Mouse (Mus musculus) layer of hippocampus, adult 9-11 months (tissue): Measurements from ENCODE around the gene Cntnap5c.
A peak's percentile ranks its signal among the peaks of the same experiment; 100 is the strongest.
"Not testable (repeated sequence)": the region's sequence is repeated elsewhere in the genome, so short reads cannot be mapped to it uniquely, and the experiment has no call there.

Experiments used
- DNase-seq: peaks from one replicate; pipeline ENCODE4 v3.0.0; 2022

Cntnap5c gene

DNA sequence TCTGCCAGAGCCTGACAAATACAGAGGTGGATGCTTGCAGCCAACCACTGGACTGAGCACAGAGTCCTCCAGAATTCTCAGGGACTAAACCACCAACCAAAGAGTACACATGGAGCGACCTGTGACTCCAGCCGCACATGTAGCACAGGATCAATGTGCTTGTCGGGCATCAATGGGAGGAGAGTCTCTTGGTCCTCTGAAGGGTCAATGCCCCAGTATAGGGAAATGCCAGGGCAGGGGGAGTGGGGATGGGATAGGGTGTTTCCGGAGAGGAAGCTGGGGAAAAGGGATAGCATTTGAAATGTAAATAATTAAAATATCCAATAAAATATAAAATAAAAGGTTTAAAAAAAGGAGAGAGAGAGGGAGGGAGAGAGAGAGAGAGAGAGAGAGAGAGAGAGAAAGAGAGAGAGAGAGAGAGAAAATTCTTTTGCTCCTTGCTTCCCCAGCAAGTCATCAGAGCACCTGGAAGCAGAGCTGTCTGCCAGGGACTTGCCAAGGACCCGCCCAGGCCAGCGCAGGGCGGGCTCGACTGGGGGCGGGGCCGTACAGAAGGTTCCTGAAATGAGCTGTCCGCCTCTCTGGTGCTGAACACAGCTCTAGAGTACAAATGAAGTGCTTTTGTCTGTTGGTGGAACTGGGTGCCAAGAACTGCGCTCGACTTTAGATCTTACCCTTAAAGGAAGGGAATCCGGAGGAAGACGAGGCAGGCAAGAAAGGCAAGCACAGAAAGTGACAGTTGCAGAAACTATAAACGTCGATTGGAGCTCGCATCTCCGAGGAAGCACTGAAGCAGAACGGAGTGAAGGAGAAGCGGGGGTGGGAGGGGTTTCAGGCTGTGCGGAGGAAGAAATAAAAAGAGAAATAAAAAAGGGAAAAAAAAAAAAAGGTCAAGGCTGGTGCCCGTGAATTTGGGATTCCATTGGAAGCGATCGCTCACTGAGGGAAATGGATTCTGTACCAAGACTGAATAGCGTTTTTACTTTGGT lies at the start of gene Cntnap5c:
Cntnap5c (plus strand) TSS at position 949 of the 989 bp plus-strand sequence.
- DNase-seq, result peak; percentile 45

DNA sequence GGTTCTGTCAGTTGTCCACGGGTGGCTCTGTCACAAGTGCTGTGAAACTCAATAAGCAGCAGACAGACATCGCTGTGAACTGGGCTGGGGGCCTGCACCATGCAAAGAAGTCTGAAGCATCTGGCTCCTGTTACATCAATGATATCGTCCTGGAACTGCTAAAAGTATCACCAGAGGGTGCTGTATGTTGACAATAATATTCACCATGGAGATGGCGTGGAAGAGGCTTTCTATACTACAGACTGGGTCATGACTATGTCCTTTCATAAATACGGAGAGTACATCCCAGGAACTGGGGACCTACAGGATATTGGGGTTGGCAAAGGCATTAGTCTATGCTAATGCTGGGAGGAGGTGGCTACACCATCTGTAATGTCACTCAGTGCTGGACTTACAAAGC lies 27.3 kb upstream of the Cntnap5c start, which contains the start of gene Gm21834:
Gm21834 (minus strand) TSS at position 101 of the 400 bp plus-strand sequence.
- DNase-seq, result no peak

DNA sequence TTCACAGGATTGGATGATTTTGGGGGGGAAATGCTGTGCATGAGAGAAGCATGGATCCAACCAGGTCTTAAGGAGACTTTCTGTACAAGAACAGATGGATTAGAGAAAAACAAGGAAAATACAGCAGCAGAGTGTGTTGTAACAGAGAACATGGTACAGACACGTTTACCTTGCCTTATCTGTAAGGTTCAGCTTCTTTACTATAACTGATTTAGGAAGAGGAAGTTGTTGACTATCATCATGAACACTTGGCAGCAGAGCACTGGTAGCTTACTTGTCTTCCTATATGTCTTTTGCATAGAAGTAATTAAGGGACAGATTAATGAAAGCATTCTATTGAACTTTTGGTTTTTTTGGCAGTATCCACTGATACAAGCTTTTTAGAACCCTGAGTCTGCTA lies 11.3 kb upstream of the Cntnap5c start:
- no peak for DNase-seq

DNA sequence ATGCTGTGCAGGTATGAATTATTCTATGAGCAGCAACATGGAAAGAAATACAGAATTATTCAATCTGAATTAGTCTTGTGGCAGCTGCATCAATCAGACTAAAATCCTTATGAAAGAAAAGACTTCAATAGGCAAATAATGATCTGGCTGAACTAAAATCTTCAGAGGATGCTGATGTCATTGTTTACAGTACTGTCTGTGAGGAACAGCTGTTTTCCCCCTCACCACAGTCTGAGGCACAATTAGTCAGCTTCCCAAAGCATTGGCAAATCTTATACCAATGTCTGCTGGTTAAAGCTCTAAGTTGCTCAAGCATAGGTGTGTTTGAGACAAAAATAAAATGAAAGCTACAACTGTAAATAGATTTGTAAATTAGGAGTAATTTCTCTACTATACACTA lies 2.1 kb upstream of the Cntnap5c start:
- peak; percentile 11 for DNase-seq

DNA sequence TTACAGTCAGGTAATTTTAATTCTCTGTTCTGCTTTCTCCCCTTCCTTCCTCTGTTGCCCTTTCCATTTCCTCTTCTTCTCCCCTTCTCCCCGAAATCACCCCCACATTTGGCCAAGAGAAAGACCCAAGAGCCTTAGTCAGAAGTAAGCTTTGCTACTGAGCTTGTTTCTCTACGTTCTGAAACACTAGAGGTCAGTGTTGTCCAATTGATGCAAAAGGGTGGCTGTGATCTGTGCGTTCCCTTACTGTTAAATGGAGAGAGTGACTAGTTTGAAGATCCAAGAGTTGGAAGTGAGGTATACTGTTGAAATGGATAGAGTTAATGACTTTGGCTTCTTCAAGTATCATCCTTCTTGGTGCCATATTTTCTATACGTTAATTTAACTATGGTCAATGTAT lies 1.5 kb downstream of the Cntnap5c start:
- peak; percentile 9 for DNase-seq

DNA sequence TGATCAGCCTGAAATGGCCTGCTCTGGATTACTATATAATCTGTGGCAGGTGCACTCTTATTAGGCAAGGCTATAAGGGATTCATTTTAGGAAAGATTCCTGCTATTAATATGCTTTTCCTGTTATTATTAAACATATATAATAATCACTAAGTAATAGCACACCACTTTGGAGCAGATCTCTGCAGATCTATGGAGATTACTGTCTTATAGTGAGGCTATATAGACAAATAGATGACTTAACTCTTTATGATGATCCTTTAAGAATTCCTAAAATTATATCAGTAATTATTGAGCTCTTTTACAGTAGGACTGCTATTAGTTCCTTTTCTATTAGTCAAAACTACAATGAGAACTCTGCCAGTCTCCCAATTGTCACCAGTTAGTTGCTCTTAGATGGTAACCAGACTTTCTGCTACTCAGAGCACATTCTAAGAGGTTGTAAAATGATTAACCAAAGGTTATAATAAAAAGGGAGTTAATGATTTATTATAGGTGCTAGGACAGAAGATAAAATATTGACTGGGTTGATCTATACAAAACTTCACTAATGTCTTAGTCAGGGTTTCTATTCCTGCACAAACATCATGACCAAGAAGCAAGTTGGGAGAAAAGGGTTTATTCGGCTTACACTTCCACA lies 18.9 kb downstream of the Cntnap5c start:
- no peak for DNase-seq

DNA sequence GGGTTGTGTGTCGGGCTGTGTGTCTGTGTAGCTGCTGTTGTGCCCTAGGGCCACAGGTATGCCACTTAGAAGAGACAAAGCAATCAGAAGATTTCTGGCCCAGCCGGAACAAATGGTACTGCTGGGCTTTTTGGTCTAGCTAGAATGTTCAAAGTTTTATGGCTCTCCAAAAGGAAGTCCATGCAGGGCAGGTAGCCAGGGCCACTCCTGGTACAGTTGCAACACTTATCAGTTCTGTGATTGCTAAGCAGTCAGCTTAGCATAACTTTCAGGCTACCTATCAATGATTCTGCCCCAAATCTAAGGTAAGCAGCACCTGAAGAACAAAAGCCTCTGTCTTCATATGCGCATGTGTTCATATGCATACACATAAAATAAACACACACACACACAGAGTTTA lies 26.0 kb downstream of the Cntnap5c start:
- DNase-seq, result no peak

DNA sequence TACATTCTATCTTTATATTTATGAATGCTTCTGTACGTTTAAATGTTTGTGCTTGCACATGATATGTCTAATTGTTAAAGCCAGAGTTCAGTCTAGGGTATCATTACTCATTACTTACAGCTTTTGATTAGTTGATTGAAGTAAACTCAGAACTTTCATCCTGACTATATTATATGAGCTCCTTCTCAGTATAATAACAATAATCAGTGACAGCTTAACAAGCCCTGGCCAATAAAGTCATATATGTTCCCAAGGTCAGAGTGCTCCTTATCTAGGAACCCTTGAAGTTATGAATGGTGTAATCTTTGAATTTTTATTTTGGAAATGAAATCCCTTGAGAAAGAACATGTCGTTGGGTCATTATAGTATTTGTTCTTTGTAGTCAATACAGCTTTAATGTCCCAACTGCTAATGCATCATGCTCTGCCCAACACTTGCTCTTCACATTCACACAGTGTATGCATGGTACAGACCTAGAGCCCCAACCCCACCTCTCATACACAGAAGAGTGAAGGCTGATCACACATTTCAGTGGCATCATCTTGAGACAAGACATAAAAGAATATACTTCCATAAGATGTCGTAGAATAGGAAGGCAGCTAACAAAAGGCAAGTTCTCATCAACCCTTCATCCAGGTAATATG lies 27.4 kb downstream of the Cntnap5c start:
- no peak for DNase-seq

DNA sequence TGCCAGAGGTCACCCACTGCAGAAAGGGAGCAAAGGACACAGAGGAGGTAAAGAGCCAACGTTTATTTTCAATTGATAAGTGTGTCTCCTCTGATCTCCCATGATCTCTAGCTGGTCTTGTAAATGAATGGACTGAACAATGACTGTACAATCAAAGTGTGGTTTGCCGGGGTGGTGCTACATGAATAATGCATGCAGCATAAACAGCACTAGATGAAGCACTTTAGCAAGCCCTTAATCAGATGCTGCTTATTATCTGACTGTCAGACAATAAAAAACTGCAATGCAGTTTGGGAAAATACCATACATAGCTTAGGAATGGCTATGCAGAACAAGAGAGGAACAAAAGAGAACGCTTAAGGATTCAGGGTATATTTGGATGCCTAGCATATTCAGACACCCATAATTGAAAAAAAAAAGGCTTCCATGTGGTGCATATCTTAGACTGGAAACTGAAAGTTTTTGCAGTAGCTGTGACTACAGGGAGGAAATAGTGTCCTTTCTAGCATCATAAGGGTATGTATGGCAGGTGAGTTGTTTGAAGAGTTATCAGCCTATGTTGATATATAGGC lies 30.1 kb downstream of the Cntnap5c start:
- DNase-seq, result no peak

DNA sequence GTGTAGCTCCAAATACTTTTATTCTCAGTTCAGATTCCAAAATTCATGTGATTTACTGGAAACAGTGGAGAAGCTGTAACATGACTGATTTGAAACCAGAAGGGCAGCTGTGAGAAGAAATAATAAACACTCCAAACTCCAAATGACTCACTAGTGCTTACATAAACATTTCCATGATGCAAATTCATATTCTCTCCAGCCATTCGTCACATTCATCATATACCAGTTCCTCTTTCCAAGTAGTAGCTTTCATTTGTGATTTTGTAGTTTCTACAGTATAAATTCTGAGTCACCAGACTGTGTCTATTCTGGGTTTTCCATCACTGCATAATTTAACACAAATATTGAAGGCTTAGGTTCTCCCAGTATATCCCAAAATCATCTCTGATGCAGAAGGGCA lies 31.8 kb downstream of the Cntnap5c start:
- DNase-seq, result no peak

DNA sequence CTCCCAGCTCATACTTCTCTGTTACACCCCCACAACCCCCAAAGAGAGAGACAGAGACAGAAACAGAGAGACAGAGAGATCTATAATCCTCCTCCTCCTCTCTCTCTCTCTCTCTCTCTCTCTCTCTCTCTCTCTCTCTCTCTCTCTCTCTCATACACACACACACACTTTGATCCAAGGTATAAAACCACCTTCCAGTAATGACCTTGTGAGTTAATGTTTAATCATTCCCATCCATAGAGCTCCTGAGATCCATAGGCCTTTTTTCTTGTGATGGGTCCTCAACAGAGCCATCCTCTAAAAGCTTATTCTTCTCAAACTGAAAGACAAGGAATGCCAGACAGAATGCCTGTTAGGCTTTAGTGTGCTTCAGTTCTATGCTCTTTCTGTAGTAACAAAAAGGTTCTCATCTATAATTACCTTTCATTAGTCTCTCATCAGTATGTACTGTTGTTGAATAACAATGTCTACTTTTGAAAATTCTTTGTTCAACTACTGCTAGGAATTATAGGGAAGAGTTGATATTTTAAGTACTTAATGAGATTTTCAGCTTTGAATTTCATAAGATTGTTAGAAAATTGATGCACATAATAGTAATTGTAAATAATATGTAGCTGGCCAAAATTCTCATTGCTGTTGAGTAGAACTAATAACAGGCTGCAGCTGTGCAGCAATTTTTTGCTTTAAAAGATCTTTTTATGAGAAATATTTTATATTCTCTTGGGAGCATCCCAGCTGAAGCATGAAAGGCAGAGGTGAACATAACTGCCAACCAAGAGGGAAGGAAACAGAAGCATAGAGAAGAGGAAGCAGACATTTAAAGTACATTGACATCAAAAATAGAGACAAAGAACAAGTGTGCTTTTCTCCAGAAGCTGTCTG lies 68.0 kb downstream of the Cntnap5c start:
- no peak for DNase-seq

DNA sequence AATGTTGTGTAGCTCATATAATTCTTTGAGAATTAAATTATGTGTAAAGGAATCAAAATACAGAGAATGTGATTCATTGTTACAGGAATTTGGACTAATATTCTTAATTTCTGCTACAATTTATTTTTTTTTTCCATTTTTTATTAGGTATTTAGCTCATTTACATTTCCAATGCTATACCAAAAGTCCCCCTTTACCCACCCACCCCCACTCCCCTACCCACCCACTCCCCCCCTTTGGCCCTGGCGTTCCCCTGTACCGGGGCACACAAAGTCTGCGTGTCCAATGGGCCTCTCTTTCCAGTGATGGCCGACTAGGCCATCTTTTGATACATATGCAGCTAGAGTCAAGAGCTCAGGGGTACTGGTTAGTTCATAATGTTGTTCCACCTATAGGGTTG lies 86.4 kb downstream of the Cntnap5c start:
- DNase-seq, result not testable (repeated sequence)

DNA sequence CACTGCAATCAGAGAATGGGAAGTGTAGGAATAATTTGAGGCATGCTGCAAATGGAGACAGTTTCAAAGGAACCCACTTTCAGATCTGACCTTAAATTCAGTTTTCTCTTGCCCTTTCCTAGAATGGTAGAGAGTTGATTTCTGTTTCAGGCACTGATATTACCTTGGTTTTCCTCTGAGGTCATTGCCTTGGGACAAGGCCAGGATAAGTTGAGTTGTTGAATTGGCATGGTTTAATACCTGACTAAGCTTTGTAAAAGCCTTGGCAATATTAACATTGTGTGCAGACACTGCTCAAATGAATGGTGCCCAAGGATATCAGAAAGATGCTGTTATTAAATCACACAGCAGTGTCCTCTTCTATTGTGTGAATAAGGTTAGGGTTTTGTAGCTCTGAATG lies 96.6 kb downstream of the Cntnap5c start:
- DNase-seq, result no peak

DNA sequence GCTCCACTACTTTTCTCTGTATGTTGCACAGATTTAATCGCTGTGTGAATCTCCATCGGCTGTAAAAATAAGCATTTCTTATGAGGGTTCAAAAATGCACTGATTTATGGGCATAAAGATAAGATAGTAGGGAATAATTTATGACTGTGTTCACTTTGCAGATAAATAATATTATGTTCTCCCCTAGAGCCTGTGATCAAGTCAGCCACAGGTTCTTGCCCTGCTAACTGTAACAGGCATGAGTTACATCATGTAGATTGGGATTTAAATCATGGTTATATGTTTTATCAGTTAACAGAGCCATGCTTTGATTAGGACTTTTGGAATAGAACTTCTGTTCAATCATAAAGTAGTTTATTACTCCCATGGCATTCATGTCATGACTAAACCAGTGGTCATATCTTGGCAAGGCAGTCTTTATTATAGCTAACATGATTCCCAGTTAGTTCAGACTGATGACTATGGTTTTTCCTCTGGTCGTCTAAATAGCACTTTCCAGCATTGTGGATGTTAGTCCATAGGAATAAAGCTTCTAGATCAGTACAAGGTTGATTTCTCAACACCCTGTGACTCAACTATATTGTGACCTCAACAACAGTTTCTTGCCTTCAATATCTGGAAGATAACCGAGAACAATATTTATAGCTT lies 118.5 kb downstream of the Cntnap5c start:
- no peak for DNase-seq

DNA sequence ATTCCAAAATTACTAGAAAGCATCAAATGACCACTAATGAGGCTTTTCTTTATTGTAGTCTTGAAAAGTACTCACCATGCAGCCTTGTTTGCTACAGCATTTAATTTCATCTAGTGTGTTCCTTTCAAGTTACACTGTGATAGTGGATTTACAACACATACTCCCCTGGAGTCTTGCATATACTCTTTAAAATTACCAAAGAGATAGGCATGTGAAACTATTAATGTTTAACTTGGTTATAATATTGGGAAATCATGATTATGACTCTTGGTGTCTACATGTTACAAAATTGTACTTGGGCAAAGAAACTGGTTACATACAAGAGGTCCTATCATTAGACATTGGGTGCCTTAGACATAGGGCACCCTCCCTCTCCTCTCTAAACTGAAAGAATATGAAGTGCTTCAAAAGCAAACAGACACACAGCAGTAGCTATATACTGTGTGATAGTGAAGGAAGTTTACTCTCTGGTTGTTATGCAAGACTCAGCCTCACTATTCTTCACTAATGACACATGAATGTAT lies 142.5 kb downstream of the Cntnap5c start:
- no peak for DNase-seq

DNA sequence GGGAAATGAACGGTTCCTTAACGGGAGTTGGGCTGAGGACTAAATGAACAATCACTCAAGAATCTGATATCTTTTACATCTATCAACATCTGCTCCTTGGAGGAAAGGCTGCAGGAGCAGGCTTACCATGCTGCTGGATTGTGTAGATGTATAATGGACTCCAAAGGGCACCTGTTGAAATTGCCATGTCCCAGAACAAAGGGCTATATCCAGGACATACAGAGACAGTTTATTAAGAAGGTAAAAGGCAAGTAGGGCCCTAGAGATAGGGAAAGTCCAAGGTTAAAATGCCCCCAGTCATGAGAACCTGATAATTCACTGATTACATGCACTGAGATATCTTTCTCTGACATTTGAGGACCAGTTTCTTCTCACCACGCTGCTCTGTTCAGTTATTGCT lies 214.9 kb downstream of the Cntnap5c start:
- no peak for DNase-seq

DNA sequence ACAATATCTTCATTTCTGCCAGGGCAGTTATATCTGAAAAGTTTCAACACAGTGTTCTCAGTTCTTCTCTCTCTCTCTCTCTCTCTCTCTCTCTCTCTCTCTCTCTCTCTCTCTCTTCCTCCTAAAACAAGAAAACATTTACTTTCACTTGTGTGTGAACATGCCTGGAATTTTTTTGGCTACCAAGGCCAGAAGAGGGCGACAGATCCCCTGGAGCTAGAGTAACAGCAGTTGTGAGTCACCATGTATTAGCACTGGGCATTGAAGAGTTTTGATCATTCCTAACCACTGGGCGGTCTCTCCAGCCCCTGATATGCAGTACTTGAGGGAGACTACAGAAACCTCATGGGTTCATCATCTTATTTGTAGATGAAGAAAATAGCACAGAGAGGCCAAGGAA lies 219.1 kb downstream of the Cntnap5c start:
- DNase-seq, result no peak

DNA sequence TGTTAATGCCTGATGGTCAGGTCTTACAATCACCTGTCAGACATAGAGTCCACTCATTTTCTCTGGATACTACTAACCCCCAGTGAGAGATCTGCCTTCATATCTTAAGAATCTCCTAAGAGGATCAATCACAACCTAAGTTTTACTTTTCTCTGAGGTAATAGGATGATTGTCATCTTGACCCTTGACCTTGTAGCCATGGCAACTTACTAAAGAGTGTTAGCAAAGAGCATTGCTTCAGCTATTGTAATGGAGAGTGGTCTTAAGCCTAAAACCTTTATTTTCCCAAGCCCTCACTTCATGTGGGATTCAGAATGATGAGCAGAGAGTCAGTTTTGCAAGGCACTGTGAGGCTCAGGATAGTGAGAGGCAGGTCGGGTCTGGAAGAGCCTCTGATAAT lies 227.1 kb downstream of the Cntnap5c start:
- no peak for DNase-seq

DNA sequence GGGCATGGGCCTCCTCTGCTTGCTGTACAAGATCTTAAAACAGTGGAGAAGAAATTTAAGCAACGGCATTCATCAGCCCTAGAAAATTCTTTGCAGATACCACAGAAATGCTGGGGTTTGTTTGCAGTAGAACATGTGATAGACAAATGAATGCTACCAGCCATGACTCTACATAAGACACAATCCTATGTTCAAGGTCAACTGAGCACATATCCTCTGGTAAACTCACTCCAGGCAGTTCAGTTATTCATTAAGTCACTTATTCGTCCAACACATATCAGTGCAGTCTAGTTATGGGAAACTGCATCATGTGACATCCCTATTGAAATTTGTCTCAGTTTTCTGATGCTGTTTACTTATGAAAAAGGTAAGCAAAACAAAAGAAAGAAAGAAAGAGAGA lies 229.7 kb downstream of the Cntnap5c start:
- DNase-seq, result no peak

DNA sequence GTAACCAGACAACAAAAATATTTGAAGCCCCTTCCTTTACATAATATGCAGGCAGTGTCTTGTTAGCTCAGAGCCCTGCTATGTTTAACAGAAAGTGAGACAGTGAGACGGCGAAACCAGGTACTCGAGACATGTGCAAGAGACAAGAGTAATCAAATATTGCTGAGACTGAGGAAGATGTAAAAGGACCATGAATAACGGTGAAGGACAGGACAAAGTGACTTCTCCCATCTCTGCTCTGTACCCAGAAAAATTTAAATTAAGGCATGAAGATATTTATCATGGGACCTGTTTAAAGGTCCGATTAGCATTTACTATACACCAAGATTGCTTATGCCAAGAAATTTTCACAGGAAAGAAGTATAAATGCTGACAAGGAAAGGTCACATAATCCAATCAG lies 233.5 kb downstream of the Cntnap5c start:
- DNase-seq, result no peak

DNA sequence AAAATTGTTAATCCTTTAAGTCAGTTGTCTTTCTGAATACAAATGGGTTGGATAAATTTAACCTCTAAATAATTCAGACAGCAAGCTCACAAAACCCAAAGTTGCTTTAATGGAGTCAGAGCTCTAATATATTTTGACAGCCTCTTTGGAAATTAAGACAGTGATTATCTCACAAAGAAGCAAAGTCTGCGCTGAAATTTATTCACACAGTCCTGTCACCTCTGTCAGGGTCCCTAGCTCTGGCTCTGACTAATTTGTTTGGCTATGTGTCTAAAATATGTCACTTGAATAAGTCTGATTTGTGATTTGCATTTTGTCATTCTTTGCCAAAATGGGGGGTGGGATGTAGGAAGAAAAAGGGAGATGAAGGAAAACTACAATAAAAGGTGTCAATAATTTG lies 234.0 kb downstream of the Cntnap5c start:
- no peak for DNase-seq
